Mouse (Mus musculus) myocyte (in vitro differentiated cells): ENCODE measurements around the gene Ncoa3. TPM values are rescaled to one million over a fixed set of nuclear protein-coding genes. Genes with fewer than 3 reads are reported as not detected.

Experiments used
- H3K27me3 ChIP-seq: one replicate; pipeline ENCODE4 v1.6.1; 2011; ENCODE audit not compliant: control insufficient read depth, insufficient read depth, insufficient read length
- H3K36me3 ChIP-seq: one replicate; pipeline ENCODE4 v1.6.1; 2011; ENCODE audit not compliant: control insufficient read depth, insufficient read depth
- H3K4me2 ChIP-seq: one replicate; pipeline ENCODE4 v1.6.1; 2011; ENCODE audit warnings: low read depth, control low read depth
- H3K4me3 ChIP-seq: one replicate; pipeline ENCODE4 v1.5.1; 2011; ENCODE audit warnings: mild to moderate bottlenecking, control low read depth, moderate library complexity
- H3K79me2 ChIP-seq: one replicate; pipeline ENCODE4 v1.6.1; 2011; ENCODE audit not compliant: control insufficient read depth, insufficient read depth
- H3ac ChIP-seq: one replicate; pipeline ENCODE4 v1.6.1; 2011; ENCODE audit not compliant: control insufficient read depth, insufficient read length
- CEBPB ChIP-seq: IDR thresholded peaks from 2 replicates; pipeline ENCODE4 v1.6.1; 2011; ENCODE audit warnings: mild to moderate bottlenecking, moderate library complexity; ENCODE audit not compliant: poor library complexity, insufficient read depth, severe bottlenecking
- E2F4 ChIP-seq: IDR thresholded peaks from one replicate; pipeline ENCODE4 v1.6.1; 2011; ENCODE audit warnings: mild to moderate bottlenecking, control low read depth, moderate library complexity; ENCODE audit not compliant: insufficient read depth
- MAX ChIP-seq: IDR thresholded peaks from one replicate; pipeline ENCODE4 v1.6.1; 2011; ENCODE audit warnings: low read depth, mild to moderate bottlenecking, control low read depth
- MYOD1 ChIP-seq, 3 experiments: IDR thresholded peaks; one replicate each; pipeline ENCODE4 v1.6.1; 2011; ENCODE audit warnings: control low read depth in 2 of 3, low read depth in 2 of 3, mild to moderate bottlenecking in 2 of 3, moderate library complexity in 1 of 3; ENCODE audit not compliant: insufficient read length in 2 of 3, control insufficient read depth in 1 of 3
- MYOG ChIP-seq, 3 experiments: IDR thresholded peaks; one replicate each; pipeline ENCODE4 v1.6.1; 2011; ENCODE audit warnings: control low read depth in 2 of 3, low read depth in 2 of 3, mild to moderate bottlenecking in 2 of 3; ENCODE audit not compliant: insufficient read length in 2 of 3, control insufficient read depth in 1 of 3, insufficient read depth in 1 of 3
- POLR2A ChIP-seq: IDR thresholded peaks from one replicate; pipeline ENCODE4 v1.6.1; 2011; ENCODE audit warnings: low read depth, mild to moderate bottlenecking, control low read depth, moderate library complexity; ENCODE audit not compliant: insufficient read length
- POLR2AphosphoS2 ChIP-seq: IDR thresholded peaks from one replicate; pipeline ENCODE4 v1.6.1; 2011; ENCODE audit warnings: low read depth, control low read depth; ENCODE audit not compliant: insufficient read length
- REST ChIP-seq: IDR thresholded peaks from one replicate; pipeline ENCODE4 v1.6.1; 2011; ENCODE audit warnings: mild to moderate bottlenecking, control low read depth, moderate library complexity; ENCODE audit not compliant: insufficient read depth, insufficient read length
- SRF ChIP-seq: IDR thresholded peaks from one replicate; pipeline ENCODE4 v1.6.1; 2011; ENCODE audit warnings: low read depth; ENCODE audit not compliant: control insufficient read depth, insufficient read length
- TCF12 ChIP-seq: IDR thresholded peaks from one replicate; pipeline ENCODE4 v1.6.1; 2011; ENCODE audit warnings: mild to moderate bottlenecking, control low read depth; ENCODE audit not compliant: poor library complexity, insufficient read depth, severe bottlenecking
- TCF3 ChIP-seq: IDR thresholded peaks from one replicate; pipeline ENCODE4 v1.6.1; 2011; ENCODE audit warnings: low read depth, control low read depth; ENCODE audit not compliant: insufficient read length
- USF1 ChIP-seq: IDR thresholded peaks from one replicate; pipeline ENCODE4 v1.6.1; 2011; ENCODE audit warnings: low read depth, mild to moderate bottlenecking, control low read depth, moderate library complexity
- polyA plus RNA-seq: library from polyadenylated mRNA; unstranded; fragments of >200 nt; fragmentation: generic; extraction: Trizol; gene quantifications from one replicate; pipeline ENCODE4 v1.2.1, GENCODE M21; 2012; ENCODE audit warnings: missing spikeins

Gene Ncoa3
- polyA plus RNA-seq, 1 experiment, result 5.8 TPM

DNA sequence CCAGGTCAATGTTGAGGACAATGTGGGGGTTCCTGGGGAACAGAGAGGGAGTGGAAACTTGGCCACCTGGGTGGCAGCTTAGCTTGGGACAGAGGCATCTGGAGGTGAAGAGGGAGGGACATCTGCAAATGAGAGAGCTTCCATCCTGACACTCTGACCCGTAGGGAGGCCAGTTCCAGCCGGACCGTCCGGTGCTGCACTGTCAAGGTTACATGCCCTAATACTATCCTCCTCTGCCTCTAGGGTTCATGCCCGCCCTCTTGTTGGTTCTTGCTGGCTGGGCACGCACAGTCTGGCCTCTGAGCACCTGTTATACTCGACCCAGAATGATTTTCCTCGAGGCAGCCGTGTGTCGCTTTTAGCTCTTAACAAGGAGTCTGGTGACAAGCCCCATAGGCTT is 93.3 kb downstream of the Ncoa3 start:
- no peak overlapping the region for H3ac ChIP-seq

GRCm38 (mm10) chr2:166086457-166087233 is 94.2 kb downstream of the Ncoa3 start:
- H3K27me3 ChIP-seq, result no peaks in the 10 kb centered on the region
- H3K4me3 ChIP-seq, result no peak overlapping the region
- H3K36me3 ChIP-seq, result no peaks in the 10 kb centered on the region
- H3ac ChIP-seq, result no peak overlapping the region
- H3K4me2 ChIP-seq, result no peak overlapping the region
- H3K79me2 ChIP-seq, result no peaks in the 10 kb centered on the region
- TF ChIP-seq USF1 (no peak), SRF (no peak), MYOG (IDR thresholded peaks at IDR 0.05; ENCODE audit: control insufficient read depth in 1 of 3, insufficient read depth in 1 of 3, insufficient read length in 2 of 3, low read depth in 2 of 3) (no peak), MYOD1 (IDR thresholded peaks at IDR 0.05; ENCODE audit: control insufficient read depth in 1 of 3, insufficient read length in 2 of 3, low read depth in 2 of 3) (no peak), POLR2A (no peak), CEBPB (no peak), TCF12 (no peak), E2F4 (no peak), POLR2AphosphoS2 (no peak), MAX (no peak), TCF3 (no peak), REST (no peak)

More for the DNA sequence above, 93.3 kb downstream of the Ncoa3 start:
- no peak overlapping the region for H3K4me3 ChIP-seq
- no peaks in the 10 kb centered on the region for H3K36me3 ChIP-seq
- H3K4me2 ChIP-seq, result no peak overlapping the region
- H3K79me2 ChIP-seq, result no peaks in the 10 kb centered on the region
- no peaks in the 10 kb centered on the region for H3K27me3 ChIP-seq
- no peak for TF ChIP-seq MYOG (IDR thresholded peaks at IDR 0.05; ENCODE audit: control insufficient read depth in 1 of 3, insufficient read depth in 1 of 3, insufficient read length in 2 of 3, low read depth in 2 of 3)
- no peak for TF ChIP-seq CEBPB
- TF ChIP-seq E2F4, result no peak
- TF ChIP-seq POLR2A, result no peak
- no peak for TF ChIP-seq TCF12
- no peak for TF ChIP-seq MAX
- TF ChIP-seq USF1, result no peak
- no peak for TF ChIP-seq POLR2AphosphoS2
- TF ChIP-seq REST, result no peak
- no peak for TF ChIP-seq MYOD1 (IDR thresholded peaks at IDR 0.05; ENCODE audit: control insufficient read depth in 1 of 3, insufficient read length in 2 of 3, low read depth in 2 of 3)

- Histone ChIP-seq H3K79me2 (no peaks in the 10 kb centered on the region), H3K36me3 (no peaks in the 10 kb centered on the region), H3K4me3 (no peak overlapping the region), H3ac (no peak overlapping the region), H3K4me2 (no peak overlapping the region), H3K27me3 (no peaks in the 10 kb centered on the region)
- TF ChIP-seq POLR2AphosphoS2, result no peak
These were observed 96.6 kb downstream of the Ncoa3 start for GRCm38 (mm10) chr2:166088991-166089390.

DNA sequence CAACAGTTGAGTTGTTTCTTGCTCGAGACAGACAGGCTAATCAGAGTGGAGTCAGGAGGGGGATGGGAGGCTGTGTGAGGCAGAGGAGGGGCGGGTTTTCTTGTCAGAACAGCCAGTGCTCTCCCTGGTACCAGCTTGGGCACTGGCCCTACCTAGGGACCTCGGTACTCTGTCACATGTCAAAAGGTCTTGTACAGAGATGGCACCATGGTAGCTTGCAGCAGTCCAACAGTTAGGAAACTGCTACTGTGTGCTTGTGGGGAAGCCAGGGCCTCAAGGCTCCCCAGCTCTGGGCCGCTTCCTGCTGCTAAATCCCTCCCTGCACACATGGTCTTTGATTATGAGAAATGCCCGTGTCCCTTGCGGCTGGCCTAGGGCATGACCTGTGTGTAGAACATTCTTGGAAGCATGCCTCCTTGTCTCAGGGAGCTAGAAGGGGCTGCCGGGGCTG is 97.7 kb downstream of the Ncoa3 start:
- H3K4me2 ChIP-seq, result no peak overlapping the region
- H3K27me3 ChIP-seq, result no peaks in the 10 kb centered on the region
- no peaks in the 10 kb centered on the region for H3K79me2 ChIP-seq
- TF ChIP-seq MAX (no peak), CEBPB (no peak), MYOD1 (IDR thresholded peaks at IDR 0.05; ENCODE audit: control insufficient read depth in 1 of 3, insufficient read length in 2 of 3, low read depth in 2 of 3) (no peak), TCF12 (no peak), SRF (no peak), POLR2A (no peak), POLR2AphosphoS2 (no peak), E2F4 (no peak), USF1 (no peak), MYOG (IDR thresholded peaks at IDR 0.05; ENCODE audit: control insufficient read depth in 1 of 3, insufficient read depth in 1 of 3, insufficient read length in 2 of 3, low read depth in 2 of 3) (no peak), REST (no peak), TCF3 (no peak)
- no peak overlapping the region for H3ac ChIP-seq
- no peaks in the 10 kb centered on the region for H3K36me3 ChIP-seq
- H3K4me3 ChIP-seq, result no peak overlapping the region

GRCm38 (mm10) chr2:166091599-166091998 is 99.2 kb downstream of the Ncoa3 start:
- no peak for TF ChIP-seq CEBPB
- no peak for TF ChIP-seq POLR2A
- no peak for TF ChIP-seq TCF12
- no peak for TF ChIP-seq REST
- TF ChIP-seq MYOD1 (IDR thresholded peaks at IDR 0.05; ENCODE audit: control insufficient read depth in 1 of 3, insufficient read length in 2 of 3, low read depth in 2 of 3), result no peak
- TF ChIP-seq POLR2AphosphoS2, result no peak
- TF ChIP-seq SRF, result no peak
- no peak for TF ChIP-seq MAX
- no peak for TF ChIP-seq MYOG (IDR thresholded peaks at IDR 0.05; ENCODE audit: control insufficient read depth in 1 of 3, insufficient read depth in 1 of 3, insufficient read length in 2 of 3, low read depth in 2 of 3)
- TF ChIP-seq TCF3, result no peak
- no peak for TF ChIP-seq USF1
- no peak for TF ChIP-seq E2F4
- Histone ChIP-seq H3ac (no peak overlapping the region), H3K4me3 (no peak overlapping the region), H3K4me2 (no peak overlapping the region), H3K79me2 (no peaks in the 10 kb centered on the region), H3K27me3 (no peaks in the 10 kb centered on the region), H3K36me3 (no peaks in the 10 kb centered on the region)
